Mouse (Mus musculus) thymus, postnatal 25 days (tissue): Measurements from ENCODE around the gene Aldh3a2.
"Not testable (repeated sequence)": the region's sequence is repeated elsewhere in the genome, so short reads cannot be mapped to it uniquely, and the experiment has no call there.

Experiments
- DNase-seq: peaks from one replicate; pipeline ENCODE4 v3.0.0; 2022

Gene Aldh3a2

DNA sequence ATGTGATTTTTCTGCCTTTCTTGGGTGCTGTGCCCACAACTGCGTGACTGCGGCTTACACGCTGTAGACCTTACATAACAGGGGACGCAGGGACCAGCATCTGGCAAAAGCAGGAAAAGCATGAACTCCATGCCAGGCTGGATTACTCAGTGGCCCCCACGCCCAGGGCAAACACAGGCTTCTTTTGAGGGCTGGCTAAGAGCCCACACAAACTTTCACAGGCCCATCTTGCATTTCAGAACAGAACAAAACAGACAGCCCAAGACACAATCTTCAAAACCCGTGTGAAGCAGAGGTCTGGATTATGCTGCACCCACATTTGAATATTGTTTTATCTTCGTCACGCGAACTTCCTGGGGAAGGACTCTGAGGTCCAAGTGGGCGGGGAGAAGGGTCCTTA is 58.9 kb downstream of the Aldh3a2 start:
- no peak for DNase-seq

DNA sequence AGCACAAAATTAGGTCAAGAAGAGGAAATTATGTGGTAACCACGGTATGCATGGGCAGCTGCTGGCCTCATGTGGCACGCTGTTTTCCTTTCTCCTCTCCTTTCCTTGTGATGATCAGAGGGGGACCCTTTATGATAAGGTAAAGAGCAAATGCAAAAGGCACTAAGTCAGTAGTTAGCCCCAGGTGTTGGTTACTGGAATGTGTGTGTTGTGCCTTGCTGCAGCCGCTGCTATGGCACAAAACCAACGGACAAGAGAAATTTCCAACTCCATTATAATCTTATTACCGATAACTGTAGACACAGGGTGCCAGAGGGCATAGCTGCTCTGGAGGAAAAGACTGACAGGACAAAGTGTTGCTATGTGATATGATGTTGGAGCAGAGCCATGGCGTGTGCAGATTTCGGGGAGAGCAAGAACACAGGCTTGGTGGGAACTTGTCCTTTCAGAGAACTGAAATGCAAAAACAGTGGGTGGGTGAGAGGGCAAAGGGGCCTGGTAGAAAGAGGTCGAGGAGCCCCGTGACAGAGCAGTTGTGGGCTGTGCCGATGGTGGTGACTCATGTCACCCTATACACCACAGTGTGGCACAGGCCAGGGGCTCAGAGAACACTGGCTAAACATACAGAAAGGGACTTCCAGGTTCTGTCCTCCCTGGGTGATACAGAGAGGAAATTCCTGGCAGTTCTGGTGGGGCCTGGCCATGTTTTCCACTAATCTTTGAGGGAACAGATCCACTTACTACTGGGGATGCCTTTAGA is 59.6 kb downstream of the Aldh3a2 start, which contains the start of gene Aldh3a1:
Gene Aldh3a1 (plus strand): TSS at position 51 of the 760 bp plus-strand sequence.
- DNase-seq = no peak

DNA sequence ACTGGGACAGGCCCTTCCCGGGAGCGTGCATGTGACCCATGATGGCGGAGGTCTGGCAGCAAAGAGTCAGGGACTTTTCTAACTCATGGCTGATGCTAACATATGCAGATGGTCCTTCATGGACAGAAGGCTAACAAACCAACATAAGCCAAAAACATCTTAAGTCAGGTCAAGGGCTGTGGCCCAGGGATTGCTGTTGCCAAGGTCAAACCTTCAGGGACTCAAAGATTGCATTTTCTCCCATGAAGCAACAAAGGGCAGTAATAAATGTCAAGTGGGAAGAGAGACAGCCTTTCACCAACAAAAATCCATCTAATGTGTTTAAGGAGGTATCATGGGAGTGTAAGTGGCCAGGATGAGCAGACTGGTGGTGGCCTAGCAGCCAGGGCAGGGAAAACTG is 61.1 kb downstream of the Aldh3a2 start:
- DNase-seq = no peak

- no peak for DNase-seq
These were observed 61.9 kb downstream of the Aldh3a2 start for GRCm38 (mm10) chr11:61205167-61205950.

DNA sequence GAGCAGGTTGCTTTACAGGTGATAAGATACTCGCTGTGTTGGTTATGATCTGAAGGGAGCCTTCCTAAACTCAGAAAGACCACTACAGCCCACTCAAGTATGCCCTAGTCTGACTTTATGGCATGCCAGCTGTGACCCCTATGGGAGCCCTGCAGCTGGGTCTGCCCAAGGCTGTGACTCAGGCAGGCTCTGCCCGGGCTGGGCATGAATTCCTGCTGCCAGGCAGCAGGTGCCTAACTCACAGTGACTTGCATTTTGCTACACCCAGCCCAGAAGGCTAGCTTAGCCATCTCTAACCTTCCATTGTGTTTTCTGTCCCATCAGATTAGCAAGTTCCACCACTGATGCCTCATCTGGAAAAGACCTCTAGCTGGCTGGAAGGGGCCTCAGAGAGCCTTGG is 64.5 kb downstream of the Aldh3a2 start:
- DNase-seq = no peak

DNA sequence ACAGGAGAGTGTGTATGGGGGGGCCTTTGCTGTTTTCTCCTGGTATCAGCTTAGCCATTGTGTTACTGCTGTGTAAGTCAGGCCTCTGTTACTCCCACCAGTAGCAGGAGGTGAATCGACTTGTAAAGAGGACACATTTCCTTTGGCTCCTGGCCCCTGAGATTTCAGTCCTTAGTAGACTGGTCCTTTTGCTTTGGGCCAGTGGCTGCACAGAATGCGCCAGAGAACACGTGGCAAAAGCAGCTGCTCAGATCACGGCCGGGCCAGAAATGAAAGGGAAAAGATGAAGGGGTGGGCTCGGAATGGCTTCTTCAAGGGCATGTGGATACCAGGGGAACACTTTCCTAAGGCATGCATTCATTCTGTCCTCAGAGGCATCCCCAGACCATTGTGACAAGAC is 65.1 kb downstream of the Aldh3a2 start:
- DNase-seq = no peak

DNA sequence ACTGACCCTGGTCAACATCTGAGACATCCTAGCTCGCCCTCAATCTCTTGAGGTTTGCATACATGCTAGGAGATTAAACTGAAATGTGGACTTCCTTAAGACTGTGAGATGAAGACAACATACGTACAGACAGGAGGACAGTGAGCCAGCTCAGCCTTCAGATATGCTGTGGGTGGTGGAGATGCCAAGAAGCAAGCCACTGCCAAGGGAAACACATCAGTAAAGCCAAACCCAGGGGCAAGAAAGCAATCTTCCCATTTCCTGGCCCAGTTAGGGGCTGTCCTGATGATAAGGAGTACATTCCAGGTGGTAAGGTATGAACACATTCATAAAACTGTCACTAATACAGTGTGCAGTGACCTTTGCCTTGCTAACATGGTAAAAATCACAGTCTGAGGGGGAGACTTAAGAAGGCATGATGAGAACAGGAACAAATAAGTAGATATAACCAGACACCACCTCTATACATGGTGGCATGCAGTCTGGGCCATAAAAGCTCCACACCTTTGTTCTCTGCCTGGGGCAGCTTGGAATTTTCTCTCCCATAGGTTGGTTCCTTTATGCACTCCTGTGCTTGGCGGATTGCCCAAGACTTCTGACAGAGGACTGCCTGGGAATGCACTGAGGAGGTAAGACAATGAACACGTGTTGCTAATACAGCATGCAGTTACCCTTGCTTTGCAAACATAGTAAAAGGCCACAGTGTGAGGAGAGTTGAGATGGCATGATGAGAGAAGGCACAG is 67.5 kb downstream of the Aldh3a2 start:
- no peak for DNase-seq

DNA sequence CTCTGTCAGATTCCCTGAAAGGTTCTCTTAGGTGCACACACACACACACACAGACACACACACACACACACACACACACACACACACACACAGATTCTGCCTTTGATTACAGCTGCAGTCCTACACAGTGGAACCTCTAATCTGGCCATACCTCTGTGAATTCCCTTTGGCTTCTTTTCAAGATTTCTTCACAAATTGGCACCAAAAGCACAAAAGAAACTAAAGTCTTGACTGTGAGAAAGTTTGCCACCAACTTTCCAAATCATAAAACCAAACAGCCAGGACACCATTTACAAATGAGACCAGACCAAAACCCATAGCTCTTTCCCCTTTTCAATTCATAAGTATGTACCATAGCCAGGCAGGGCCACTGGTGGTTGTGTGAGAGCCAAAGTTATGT is 69.3 kb downstream of the Aldh3a2 start:
- DNase-seq = no peak

DNA sequence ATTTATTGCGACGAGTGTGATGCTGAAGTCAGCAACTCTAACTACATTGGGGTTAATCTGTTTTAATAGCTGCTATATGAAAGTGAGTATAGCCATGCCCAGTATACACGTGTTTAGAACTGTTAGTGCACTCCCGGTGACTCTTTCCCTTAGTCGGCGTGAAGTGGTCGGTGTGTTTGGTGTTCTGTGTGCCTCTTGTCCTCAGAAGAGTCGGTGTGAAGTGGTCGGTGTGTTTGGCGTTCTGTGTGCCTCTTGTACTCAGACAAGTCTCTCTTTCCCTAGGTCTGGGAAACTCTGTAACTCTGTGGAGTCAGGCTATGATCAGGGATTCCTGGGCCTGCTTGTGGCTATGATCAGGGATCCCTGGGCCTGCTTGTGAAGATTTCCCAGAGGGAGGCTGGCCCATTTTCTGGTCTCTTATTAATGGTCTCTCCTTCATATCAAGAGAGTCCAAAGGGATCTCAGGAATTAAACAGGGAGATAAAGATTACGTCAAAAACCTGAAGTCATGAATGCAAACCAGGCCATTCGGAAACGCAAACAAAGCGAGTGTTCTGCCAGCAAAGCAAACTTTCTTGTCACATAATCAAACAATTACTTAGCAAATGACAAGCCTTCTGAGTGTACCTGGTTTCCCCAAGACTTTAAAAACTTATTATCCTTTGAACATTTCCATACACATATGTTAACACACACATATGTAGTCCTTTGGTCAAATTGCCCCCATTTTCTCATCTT is 70.5 kb downstream of the Aldh3a2 start:
- DNase-seq = no peak

DNA sequence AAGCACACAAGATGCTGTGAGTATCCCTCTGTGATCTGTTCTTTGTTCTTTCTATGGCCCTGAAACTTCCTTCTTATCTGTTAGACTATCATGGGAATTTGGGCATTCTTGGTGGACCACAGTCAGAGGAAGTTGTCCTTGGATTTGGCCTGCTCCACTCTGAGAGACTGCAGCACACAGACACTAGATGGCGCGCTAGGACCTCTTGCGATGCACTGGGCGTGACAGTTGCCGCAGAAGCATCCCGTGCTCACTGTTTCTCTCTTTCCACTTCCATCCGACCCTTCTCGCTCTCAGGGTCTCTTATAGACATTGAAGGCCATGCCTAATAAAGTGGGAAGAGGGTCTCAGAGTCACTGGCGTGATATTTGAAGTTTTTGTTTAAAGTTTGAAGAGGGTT is 73.9 kb downstream of the Aldh3a2 start:
- peak; percentile 70 for DNase-seq

DNA sequence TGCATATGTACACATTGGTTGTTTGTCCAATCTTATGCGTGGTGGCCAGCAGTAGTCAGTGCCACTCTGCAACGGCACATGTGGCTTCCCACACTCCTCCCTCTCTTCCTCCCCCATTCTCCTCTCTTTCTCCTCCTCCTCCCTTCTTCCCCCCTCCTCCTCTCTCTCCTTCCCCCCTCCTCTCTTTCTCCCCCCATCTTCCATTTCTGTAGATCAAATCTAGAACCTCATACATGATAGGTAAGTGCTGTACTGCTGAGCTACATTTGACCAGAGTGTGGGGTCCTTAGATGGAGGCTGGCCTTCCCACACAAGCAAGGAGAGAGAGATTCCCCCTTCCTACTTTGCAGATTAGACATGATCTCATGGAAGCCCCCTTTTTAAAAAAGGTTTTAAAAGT is 74.5 kb downstream of the Aldh3a2 start:
- DNase-seq = no peak

- not testable (repeated sequence) for DNase-seq
These were observed 75.1 kb downstream of the Aldh3a2 start for GRCm38 (mm10) chr11:61192123-61192522.

GRCm38 (mm10) chr11:61190776-61191175 is 76.5 kb downstream of the Aldh3a2 start:
- DNase-seq = no peak

DNA sequence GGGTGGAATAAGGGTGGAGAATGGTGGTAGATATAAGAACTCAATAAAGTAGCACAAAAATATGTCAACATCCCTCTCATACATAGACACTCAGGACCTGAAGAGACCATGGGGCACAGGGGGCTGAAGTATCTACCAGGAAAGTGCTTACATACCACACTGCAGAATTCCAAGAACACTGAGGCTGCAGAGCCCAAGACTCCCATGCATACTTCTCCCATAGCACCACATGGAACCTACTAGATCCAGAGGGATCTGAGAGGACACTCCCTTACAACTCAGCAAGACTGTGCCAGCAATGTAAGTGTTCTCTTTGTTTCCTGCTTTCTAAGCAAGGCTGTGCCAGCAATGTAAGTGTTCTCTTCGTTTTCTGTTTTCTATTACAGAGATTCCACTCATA is 83.4 kb downstream of the Aldh3a2 start:
- no peak for DNase-seq

GRCm38 (mm10) chr11:61181624-61182023 is 85.6 kb downstream of the Aldh3a2 start:
- no peak for DNase-seq

DNA sequence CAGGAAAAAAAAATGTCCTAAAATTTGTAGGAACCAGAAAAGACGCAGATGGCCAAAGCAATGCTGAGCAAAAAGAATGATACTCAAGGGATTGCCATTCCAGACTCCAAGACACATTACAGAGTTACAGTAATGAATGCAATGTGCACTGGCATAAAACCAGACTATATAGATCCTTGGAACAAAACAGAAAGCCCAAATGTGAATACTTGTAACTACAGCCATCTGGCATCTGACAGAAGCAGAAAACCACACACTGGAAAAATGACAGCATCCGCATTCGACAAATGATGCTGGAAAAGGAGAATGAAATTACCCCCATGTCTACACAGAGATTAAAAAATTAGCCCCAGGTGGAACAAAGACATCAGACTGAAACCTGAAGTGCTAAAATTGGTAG is 86.9 kb downstream of the Aldh3a2 start:
- DNase-seq = no peak

- DNase-seq = no peak
These were observed 90.9 kb downstream of the Aldh3a2 start for GRCm38 (mm10) chr11:61176321-61176720.

DNA sequence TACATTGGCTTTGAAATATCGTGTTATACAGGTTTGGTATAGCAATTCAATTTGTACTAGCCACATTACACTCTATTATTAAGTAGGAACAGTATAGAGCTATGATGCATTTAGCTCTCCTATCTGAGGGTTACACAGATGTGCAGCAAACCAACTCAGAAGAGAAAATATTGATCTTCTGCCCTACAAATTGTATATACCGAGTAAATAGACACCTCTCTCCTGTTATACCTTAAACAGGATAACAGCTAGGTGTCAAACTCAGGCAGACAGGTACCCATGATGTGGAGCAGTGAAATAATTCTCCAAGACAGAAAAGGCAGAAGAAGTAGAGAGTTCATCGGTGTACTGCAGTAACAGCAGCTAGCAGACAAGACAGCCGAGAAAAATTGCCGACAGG is 91.5 kb downstream of the Aldh3a2 start:
- no peak for DNase-seq

DNA sequence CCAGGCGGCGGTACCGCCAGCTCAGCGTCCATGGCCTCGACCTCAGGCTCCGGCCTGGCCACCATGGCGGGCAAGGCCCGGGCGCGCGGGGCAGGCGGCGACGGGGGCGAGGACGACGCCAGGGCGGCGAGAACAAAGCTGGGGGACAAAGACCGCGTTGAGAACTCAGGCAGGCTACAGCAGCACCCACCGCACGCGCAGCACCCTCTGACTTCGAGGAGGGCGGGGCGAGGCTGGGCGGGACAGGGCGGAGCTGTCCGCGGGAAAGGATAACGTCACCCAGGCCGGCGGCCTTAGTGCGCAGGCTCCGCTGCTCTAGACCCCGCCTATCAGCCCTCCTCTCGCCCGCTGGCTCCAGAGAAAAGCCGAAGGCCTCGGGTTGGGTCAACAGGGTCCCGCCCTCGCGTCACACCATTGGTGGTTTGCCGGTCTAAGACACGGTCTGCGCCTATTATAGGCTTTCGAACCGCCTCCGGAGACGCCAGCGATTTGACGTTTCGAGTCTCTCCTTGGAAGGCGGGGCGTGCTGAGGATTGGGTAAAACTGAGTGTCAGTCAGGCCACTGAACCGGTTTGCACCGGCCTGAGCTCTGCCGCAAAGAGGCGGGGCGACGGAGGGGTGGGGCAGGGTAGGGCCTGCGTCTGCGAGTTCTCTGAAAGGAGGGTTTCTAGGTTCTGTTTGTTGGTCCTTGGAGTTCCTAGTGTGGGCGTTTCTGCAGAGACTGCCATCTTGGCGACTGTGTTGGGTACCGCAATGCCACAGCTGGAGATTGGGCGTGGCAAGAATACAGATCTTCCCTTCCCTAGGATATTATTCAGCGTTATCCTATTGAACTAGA is 92.2 kb downstream of the Aldh3a2 start, which contains the start of gene Usp22:
Gene Usp22 (minus strand): TSS at position 235 of the 838 bp plus-strand sequence.
- DNase-seq = peak; percentile 98

DNA sequence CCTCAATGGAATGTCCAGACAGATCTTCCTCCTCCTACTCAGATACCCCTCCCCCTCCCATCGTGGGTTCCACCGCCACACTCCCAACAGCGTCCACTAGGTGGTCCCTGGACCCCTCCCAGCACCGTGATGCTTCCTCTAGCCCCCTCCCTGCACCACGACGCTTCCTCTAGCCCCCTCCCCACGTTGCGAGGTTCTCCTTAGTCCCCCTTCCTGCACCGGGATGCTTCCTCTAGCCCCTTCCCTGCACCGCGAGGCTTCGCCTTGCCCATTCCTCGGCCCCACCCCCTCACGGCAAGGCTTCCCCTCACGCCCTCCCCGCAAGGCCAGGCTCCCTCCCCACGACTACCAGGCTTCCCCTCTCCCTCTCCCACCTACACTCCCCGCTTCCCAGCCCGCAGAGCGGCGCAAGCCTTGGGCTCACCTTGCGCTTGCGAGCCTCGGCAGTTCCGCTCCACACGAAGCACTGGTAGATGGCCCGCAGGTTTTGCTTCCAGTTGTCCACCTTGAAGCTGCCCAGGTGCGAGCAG is 92.9 kb downstream of the Aldh3a2 start:
- DNase-seq = peak; percentile 75

DNA sequence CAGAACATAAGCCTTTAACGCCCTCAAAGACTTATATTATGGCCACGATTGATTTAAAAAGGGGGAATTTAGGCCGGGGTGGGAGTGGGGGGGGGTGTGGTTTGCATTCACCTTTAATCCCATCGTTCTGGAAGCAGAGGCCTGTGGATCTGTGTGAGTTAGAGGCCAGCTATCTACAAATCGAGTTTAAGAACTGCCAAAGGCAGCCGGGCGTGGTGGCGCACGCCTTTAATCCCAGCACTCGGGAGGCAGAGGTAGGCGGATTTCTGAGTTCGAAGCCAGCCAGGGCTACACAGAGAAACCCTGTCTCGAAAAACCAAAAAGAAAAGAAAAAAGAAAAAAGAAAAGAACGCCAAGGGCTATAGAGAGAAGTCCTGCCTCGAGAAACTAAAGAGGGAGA is 93.8 kb downstream of the Aldh3a2 start:
- DNase-seq = not testable (repeated sequence)
